Mouse (Mus musculus): ENCODE results near the gene Lamtor3. TPM values are rescaled to one million over a fixed set of nuclear protein-coding genes. Genes with fewer than 3 reads are reported as not detected.

The Lamtor3 gene
- polyA plus RNA-seq, 2 experiments: 35.2 to 54.3 TPM

DNA sequence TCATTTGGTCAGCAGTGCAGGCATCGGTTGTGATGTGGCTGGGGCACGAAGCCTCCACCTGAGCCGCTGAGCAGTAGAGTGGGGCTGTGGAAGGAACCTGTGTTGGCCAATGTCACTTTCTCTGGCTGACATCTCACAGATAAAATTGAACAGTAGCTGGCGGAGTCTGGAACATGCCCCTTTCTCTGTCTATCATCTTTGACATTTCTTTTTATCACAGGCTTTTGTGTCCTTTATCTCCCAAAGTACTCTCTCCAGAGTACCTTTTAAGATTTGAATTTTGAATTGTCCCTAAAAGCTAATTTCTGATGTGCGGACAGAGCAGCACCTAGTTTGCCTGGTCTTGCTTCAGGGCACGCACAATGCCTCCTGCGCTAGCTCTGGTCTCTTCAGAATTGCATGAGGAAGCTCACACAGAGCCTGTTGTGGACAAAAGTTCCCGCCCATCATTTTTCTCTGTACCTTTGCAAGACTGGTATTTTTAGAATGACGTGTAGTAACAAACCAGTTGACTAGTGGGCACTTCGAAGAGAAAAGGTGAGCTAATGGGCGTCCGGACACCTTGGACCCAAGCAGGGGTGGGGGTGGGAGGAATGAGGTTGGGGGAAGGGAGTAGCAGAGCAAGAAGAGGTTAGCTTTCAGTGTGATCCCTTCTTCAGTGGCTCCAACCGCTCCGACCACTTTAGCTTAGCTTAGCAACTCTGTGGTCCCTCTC is 50.0 kb downstream of the Lamtor3 start:
- Histone ChIP-seq H3K9ac (replicated peaks) (peak overlapping the region; percentile 64), H3K36me3 (replicated peaks; ENCODE audit: control insufficient read depth, insufficient read depth, low read depth) (peaks cover 5% of the 10 kb centered on the region), H3K4me2 (ENCODE audit: low read depth) (peak overlapping the region; percentile 72), H3K27me3 (ENCODE audit: control insufficient read depth, insufficient read depth, low read length) (no peaks in the 10 kb centered on the region), H3K9me3 (ENCODE audit: control insufficient read depth, low read length) (no peaks in the 10 kb centered on the region), H3K4me1 (replicated peaks; ENCODE audit: control insufficient read depth in 2 of 2, insufficient read depth in 2 of 2, low read length in 1 of 2) (peaks cover 58 to 63% of the 10 kb centered on the region in 2 experiments), H3K27ac (peak overlapping the region; percentile 97), H3K4me3 (ENCODE audit: insufficient read depth in 1 of 2, low read depth in 2 of 2, low read length in 2 of 2) (peak overlapping the region; percentile 42 to 51)
- TF ChIP-seq EP300 (IDR thresholded peaks at IDR 0.05; ENCODE audit: low read depth) (no peak), CTCF (IDR thresholded peaks at IDR 0.05; ENCODE audit: low read depth) (no peak)
- WGBS (ENCODE audit: insufficient replicate concordance): 12% methylated on average over 14 of the region's 14 CpGs
- DNase-seq (ENCODE audit: low read depth in 3 of 3, low spot score in 3 of 3) (peak in 1 of 3 experiments; percentile 51), ATAC-seq (ENCODE audit: insufficient read depth) (peak; percentile 26)

DNA sequence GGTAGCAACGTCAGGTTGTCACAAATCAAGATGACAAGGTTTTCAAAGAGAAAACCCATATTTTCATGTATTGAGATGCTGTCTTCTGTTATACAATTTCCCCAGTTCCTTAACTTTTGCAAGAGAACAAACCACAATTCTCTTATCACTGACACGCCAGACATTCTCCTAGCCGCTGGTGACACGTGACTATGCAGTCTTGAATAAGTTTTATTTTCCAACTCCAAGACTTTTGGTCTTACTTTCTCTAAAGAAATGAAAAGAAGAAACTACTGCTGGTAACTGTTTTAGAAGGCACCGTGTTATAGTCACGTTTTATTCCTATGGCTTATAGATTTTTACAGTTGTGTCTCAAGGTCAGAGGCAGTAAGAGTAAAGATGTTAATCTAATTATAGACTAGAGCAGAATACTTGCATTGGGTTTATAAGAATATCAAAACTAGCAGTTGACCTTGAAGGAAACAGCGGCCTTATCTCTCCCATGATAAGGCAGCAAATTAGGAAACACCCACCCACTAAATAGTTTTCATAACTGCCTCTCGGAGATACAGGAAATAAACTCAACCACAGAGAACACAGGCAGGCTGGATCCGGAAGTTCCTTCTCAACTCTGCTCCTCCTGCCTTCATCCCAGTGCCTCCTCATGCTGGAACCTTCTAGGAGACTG is 50.6 kb downstream of the Lamtor3 start:
- WGBS (ENCODE audit: insufficient replicate concordance): 7% methylated on average over 9 of the region's 9 CpGs
- H3K27ac ChIP-seq: peak overlapping the region; percentile 97
- H3K4me3 ChIP-seq (ENCODE audit: insufficient read depth in 1 of 2, low read depth in 2 of 2, low read length in 2 of 2): peak overlapping the region; percentile 42 to 51
- H3K4me1 ChIP-seq (replicated peaks; ENCODE audit: control insufficient read depth in 2 of 2, insufficient read depth in 2 of 2, low read length in 1 of 2): peaks cover 62 to 67% of the 10 kb centered on the region in 2 experiments
- H3K36me3 ChIP-seq (replicated peaks; ENCODE audit: control insufficient read depth, insufficient read depth, low read depth): peaks cover 5% of the 10 kb centered on the region
- TF ChIP-seq EP300 (IDR thresholded peaks at IDR 0.05; ENCODE audit: low read depth) (peak; percentile 87), CTCF (IDR thresholded peaks at IDR 0.05; ENCODE audit: low read depth) (no peak)
- ATAC-seq (ENCODE audit: insufficient read depth): peak; percentile 65
- peak in 2 of 3 experiments; percentile 80 to 85 for DNase-seq (ENCODE audit: low read depth in 3 of 3, low spot score in 3 of 3)
- H3K9ac ChIP-seq (replicated peaks): peak overlapping the region; percentile 64
- H3K9me3 ChIP-seq (ENCODE audit: control insufficient read depth, low read length): no peaks in the 10 kb centered on the region
- peak overlapping the region; percentile 72 for H3K4me2 ChIP-seq (ENCODE audit: low read depth)
- no peaks in the 10 kb centered on the region for H3K27me3 ChIP-seq (ENCODE audit: control insufficient read depth, insufficient read depth, low read length)

DNA sequence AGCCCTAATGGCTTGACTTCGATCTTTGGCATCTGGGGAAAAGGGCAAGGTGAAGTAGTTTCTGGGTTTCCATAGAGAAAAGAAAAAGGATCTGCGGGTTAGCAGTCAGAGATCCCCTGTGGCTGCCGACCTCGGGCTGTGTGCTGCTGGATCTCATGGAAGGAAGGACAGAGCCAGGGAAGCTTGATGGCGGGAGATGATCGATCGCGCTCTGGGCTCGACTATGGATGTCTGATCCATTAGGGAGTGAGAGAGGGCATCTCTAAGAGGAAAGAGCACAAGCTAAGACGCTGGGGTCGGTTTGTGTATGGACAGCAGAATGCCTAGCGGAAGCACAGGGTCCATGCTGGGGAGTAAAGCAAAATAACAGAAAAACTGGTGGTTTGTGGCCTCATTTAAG is 51.6 kb downstream of the Lamtor3 start:
- peak overlapping the region; percentile 97 for H3K27ac ChIP-seq
- H3K9ac ChIP-seq (replicated peaks): peak overlapping the region; percentile 44
- DNase-seq (ENCODE audit: low read depth in 3 of 3, low spot score in 3 of 3) (no peak), ATAC-seq (ENCODE audit: insufficient read depth) (no peak)
- H3K27me3 ChIP-seq (ENCODE audit: control insufficient read depth, insufficient read depth, low read length): no peaks in the 10 kb centered on the region
- TF ChIP-seq EP300 (IDR thresholded peaks at IDR 0.05; ENCODE audit: low read depth) (no peak), CTCF (IDR thresholded peaks at IDR 0.05; ENCODE audit: low read depth) (no peak)
- H3K4me2 ChIP-seq (ENCODE audit: low read depth): peak overlapping the region; percentile 72
- H3K36me3 ChIP-seq (replicated peaks; ENCODE audit: control insufficient read depth, insufficient read depth, low read depth): peaks cover 5% of the 10 kb centered on the region
- peaks cover 63 to 71% of the 10 kb centered on the region in 2 experiments for H3K4me1 ChIP-seq (replicated peaks; ENCODE audit: control insufficient read depth in 2 of 2, insufficient read depth in 2 of 2, low read length in 1 of 2)
- no peaks in the 10 kb centered on the region for H3K9me3 ChIP-seq (ENCODE audit: control insufficient read depth, low read length)
- 26% methylated on average over 12 of the region's 12 CpGs for WGBS (ENCODE audit: insufficient replicate concordance)
- peak overlapping the region; percentile 19 to 40 for H3K4me3 ChIP-seq (ENCODE audit: insufficient read depth in 1 of 2, low read depth in 2 of 2, low read length in 2 of 2)

DNA sequence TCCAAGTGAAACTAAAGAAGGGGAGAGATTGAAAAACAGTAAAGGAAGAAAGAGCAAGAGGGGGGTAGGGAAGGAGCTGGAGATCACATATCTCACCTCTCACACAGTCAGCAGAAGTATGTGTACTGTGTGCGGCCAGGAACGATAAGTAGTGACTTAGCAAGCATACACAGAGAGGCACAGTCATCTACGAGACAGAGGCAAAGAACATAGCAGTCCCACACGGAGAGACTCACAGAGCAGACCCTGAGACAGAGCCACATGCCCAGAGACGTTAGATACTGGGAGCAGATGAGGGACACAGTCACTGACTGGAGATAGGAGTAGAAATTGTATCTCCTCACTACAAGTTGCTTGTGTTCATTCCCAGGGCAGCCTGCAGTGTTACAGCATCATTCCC is 53.9 kb downstream of the Lamtor3 start:
- 15% methylated on average over 5 of the region's 5 CpGs for WGBS (ENCODE audit: insufficient replicate concordance)
- Histone ChIP-seq H3K36me3 (replicated peaks; ENCODE audit: control insufficient read depth, insufficient read depth, low read depth) (no peaks in the 10 kb centered on the region; the same call in 1 of the 2 replicates), H3K4me3 (ENCODE audit: insufficient read depth in 1 of 2, low read depth in 2 of 2, low read length in 2 of 2) (peak overlapping the region; percentile 22 to 33), H3K27me3 (ENCODE audit: control insufficient read depth, insufficient read depth, low read length) (no peaks in the 10 kb centered on the region), H3K9ac (replicated peaks) (peak overlapping the region; percentile 64), H3K27ac (peak overlapping the region; percentile 97), H3K4me2 (ENCODE audit: low read depth) (peak overlapping the region; percentile 69), H3K9me3 (ENCODE audit: control insufficient read depth, low read length) (no peaks in the 10 kb centered on the region), H3K4me1 (replicated peaks; ENCODE audit: control insufficient read depth in 2 of 2, insufficient read depth in 2 of 2, low read length in 1 of 2) (peaks cover 58 to 81% of the 10 kb centered on the region in 2 experiments)
- ATAC-seq (ENCODE audit: insufficient read depth) (peak; percentile 86), DNase-seq (ENCODE audit: low read depth in 3 of 3, low spot score in 3 of 3) (peak in 2 of 3 experiments; percentile 71 to 73)
- TF ChIP-seq EP300 (IDR thresholded peaks at IDR 0.05; ENCODE audit: low read depth) (peak; percentile 90), CTCF (IDR thresholded peaks at IDR 0.05; ENCODE audit: low read depth) (no peak)

DNA sequence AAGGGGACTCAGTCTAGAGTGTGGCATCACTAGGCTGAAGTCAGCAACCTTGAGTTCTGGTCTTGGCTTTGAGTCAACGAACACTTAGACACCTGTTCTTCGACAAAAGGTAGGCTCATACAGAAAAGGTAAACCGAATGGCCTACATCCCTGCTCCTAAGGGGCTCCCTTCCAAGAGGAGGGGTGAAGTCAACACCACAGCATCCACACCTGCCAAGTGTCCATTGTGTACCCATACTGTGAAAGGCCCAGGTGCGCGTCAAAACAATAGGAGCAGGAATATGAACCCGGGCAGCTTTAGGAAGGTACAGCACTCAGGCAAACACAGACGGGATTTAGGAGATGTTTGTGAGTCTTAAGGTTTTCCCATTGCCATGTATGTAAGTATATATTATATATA is 54.7 kb downstream of the Lamtor3 start:
- H3K4me2 ChIP-seq (ENCODE audit: low read depth): peak overlapping the region; percentile 69
- no peak for TF ChIP-seq EP300 (IDR thresholded peaks at IDR 0.05; ENCODE audit: low read depth)
- no peak for TF ChIP-seq CTCF (IDR thresholded peaks at IDR 0.05; ENCODE audit: low read depth)
- H3K4me1 ChIP-seq (replicated peaks; ENCODE audit: control insufficient read depth in 2 of 2, insufficient read depth in 2 of 2, low read length in 1 of 2): peaks cover 56 to 80% of the 10 kb centered on the region in 2 experiments
- 80% methylated on average over 7 of the region's 7 CpGs for WGBS (ENCODE audit: insufficient replicate concordance)
- H3K27me3 ChIP-seq (ENCODE audit: control insufficient read depth, insufficient read depth, low read length): no peaks in the 10 kb centered on the region
- ATAC-seq (ENCODE audit: insufficient read depth) (no peak), DNase-seq (ENCODE audit: low read depth in 3 of 3, low spot score in 3 of 3) (no peak)
- H3K27ac ChIP-seq: peak overlapping the region; percentile 97
- H3K36me3 ChIP-seq (replicated peaks; ENCODE audit: control insufficient read depth, insufficient read depth, low read depth): no peaks in the 10 kb centered on the region; the same call in 1 of the 2 replicates
- H3K9ac ChIP-seq (replicated peaks): no peak overlapping the region; the same call in 1 of the 2 replicates
- H3K4me3 ChIP-seq (ENCODE audit: insufficient read depth in 1 of 2, low read depth in 2 of 2, low read length in 2 of 2): no peak overlapping the region
- H3K9me3 ChIP-seq (ENCODE audit: control insufficient read depth, low read length): no peaks in the 10 kb centered on the region
